Mouse (Mus musculus) olfactory bulb, adult 2 months (tissue): Measurements from ENCODE around the gene Rab11fip4.

Source experiments
- CTCF ChIP-seq: fragments of 200-500 bp; IDR thresholded peaks from 2 replicates; pipeline ENCODE4 v1.5.1; 2012; ENCODE audit warnings: low read depth, mild to moderate bottlenecking, low read length, moderate library complexity; ENCODE audit not compliant: insufficient read depth
- POLR2A ChIP-seq: fragments of 200-500 bp; IDR thresholded peaks from 2 replicates; pipeline ENCODE4 v1.6.1; 2012; ENCODE audit warnings: mild to moderate bottlenecking, low read depth, low read length, moderate library complexity; ENCODE audit not compliant: insufficient read depth

DNA sequence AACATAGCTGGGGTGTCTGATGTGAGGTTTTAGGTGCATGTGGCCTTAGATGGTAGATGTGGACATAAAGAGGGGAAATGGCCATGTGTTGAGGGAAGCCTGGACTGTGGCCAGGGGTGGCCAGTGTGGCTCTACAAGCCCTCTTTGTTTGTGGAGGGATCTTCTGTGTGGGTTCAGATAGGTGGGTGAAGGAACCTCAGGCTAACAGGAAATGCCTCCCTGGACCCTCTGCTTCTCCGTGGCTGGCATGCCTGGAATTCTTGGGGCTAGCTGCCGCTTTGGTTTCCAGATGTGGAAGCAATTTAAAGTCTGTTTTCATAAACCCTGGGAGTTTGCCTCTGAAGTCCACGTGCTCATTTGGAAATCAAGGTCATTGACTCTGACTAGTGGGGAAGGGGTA lies 78.9 kb downstream of the Rab11fip4 start:
- TF ChIP-seq POLR2A (no peak), CTCF (no peak)
